Mouse (Mus musculus): ENCODE measurements at regions not wholly inside any gene's neighbourhood (a gene's known extent, or its start where the extent isn't known, plus 50 kb on each side); places are given as distances from the start of the nearest gene placed in this dataset.

- Histone ChIP-seq H3K9me3 (ENCODE audit: control insufficient read depth) (no peaks in the 10 kb centered on the region), H3K4me2 (replicated peaks; ENCODE audit: low read depth) (no peak overlapping the region), H3K4me1 (replicated peaks; ENCODE audit: control insufficient read depth, insufficient read depth, low read length) (no peaks in the 10 kb centered on the region), H3K4me3 (ENCODE audit: low read depth, low read length) (no peak overlapping the region), H3K9ac (ENCODE audit: low read depth, low read length) (no peak overlapping the region), H3K27ac (ENCODE audit: low read depth, low read length) (no peak overlapping the region), H3K36me3 (ENCODE audit: control insufficient read depth, insufficient read depth) (no peaks in the 10 kb centered on the region), H3K27me3 (replicated peaks; ENCODE audit: control insufficient read depth, insufficient read depth, low read length) (no peaks in the 10 kb centered on the region)
- no peak for TF ChIP-seq CTCF (IDR thresholded peaks at IDR 0.05; ENCODE audit: low read depth)
- 37% methylated on average over 2 of the region's 2 CpGs for WGBS
- ATAC-seq: no peak
Observed at GRCm38 (mm10) chr3:150699990-150700389, 737.7 kb upstream of the Adgrl4 start.

All from intestine, postnatal 0 days (tissue).